Mouse (Mus musculus) kidney, adult 2 months (tissue): ENCODE measurements around the gene Sgca.

Experiments
- CTCF ChIP-seq: fragments of 200-500 bp; conservative IDR thresholded peaks from 2 replicates; pipeline ENCODE4 v1.5.1; 2011; ENCODE audit warnings: low read depth, mild to moderate bottlenecking, control low read depth, low read length, moderate library complexity, mixed read lengths; ENCODE audit not compliant: insufficient read depth, insufficient read length
- POLR2A ChIP-seq: fragments of 200-500 bp; IDR thresholded peaks from one replicate; pipeline ENCODE4 v1.6.1; 2011; ENCODE audit warnings: low read depth, low read length, control low read depth

DNA sequence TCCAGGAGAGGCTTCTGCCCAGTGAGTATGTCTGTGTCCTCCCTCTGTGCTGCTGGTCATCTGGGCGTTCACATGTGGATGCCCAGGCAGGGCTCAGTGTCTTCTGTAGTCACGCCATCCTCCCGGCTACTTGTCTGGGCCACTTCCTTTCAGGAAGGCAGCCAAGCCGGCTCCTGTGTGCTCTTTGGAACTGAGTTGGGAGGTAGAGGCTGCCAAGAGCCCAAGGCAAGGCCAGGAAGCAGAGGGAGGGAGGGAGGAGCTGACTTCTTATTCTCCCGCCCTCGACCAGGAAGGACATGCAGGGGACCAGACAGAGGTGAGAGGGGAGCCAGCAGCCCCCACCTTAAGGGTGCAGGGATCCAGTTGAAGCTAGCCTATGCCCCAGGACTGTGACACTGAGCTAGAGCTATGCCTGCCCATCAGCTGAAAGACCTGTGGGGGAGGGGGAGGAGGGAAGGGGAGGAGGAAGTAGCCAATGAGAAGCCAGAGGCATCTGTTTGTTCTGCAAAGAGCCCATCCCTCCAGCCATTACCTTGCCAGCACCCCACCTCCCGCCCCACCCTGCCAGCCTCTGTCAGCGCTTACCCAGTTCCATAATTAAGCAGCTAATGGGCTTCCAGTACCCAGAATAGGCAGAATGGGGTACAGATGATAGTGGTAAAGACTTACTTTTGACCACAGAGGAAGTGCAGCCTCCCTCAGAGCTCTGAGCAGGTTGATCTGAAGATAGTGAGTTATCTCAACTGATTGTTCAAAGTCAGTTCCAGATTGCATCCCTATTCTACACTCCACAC lies 17.9 kb downstream of the Sgca start:
- TF ChIP-seq POLR2A (peak; percentile 15), CTCF (no peak)
